Mouse (Mus musculus) monocyte, adult 2 months (primary cell): ENCODE results near the gene Pfn5.
"Not testable (repeated sequence)": the region's sequence is repeated elsewhere in the genome, so short reads cannot be mapped to it uniquely, and the experiment has no call there.

ENCODE experiments used
- DNase-seq, 2 experiments: peaks; one replicate each; pipeline ENCODE4 v3.0.0; 2022; ENCODE audit warnings: low spot score in 2 of 2, low read depth in 1 of 2

Gene Pfn5

GRCm38 (mm10) chrX:95557887-95558286 lies at the start of gene Pfn5, which contains the start of gene Asb12:
Gene Pfn5 (plus strand): TSS chrX:95558104.
Gene Asb12 (minus strand): TSS chrX:95557987.
- DNase-seq: no peak

GRCm38 (mm10) chrX:95523883-95524282 lies 34.0 kb upstream of the Pfn5 start:
- DNase-seq: no peak

- DNase-seq: no peak
These were observed 32.7 kb upstream of the Pfn5 start for GRCm38 (mm10) chrX:95525166-95525565.

- DNase-seq: not testable (repeated sequence)
These were observed 22.4 kb upstream of the Pfn5 start for GRCm38 (mm10) chrX:95535493-95535892.

GRCm38 (mm10) chrX:95554321-95554720 lies 3.6 kb upstream of the Pfn5 start:
- no peak for DNase-seq

- DNase-seq: no peak
These were observed 42.7 kb downstream of the Pfn5 start for GRCm38 (mm10) chrX:95600609-95601008.
